Mouse (Mus musculus): ENCODE measurements around the gene Sh3bp2. TPM values are rescaled to one million over a fixed set of nuclear protein-coding genes. Genes with fewer than 3 reads are reported as not detected.

Sh3bp2 gene
- polyA plus RNA-seq, 1 experiment = 3.2 TPM

GRCm38 (mm10) chr5:34578038-34578655 is 52.5 kb downstream of the Sh3bp2 start:
- TF ChIP-seq GATA1 (IDR thresholded peaks at IDR 0.05; ENCODE audit: low read length) = no peak

- TF ChIP-seq GATA1 (IDR thresholded peaks at IDR 0.05; ENCODE audit: low read length) = no peak
These were observed 53.7 kb downstream of the Sh3bp2 start for GRCm38 (mm10) chr5:34579377-34579776.

GRCm38 (mm10) chr5:34582314-34582675 is 56.7 kb downstream of the Sh3bp2 start:
- TF ChIP-seq GATA1 (IDR thresholded peaks at IDR 0.05; ENCODE audit: low read length) = no peak

- TF ChIP-seq GATA1 (IDR thresholded peaks at IDR 0.05; ENCODE audit: low read length) = no peak
These were observed 59.6 kb downstream of the Sh3bp2 start for GRCm38 (mm10) chr5:34585216-34585615.

GRCm38 (mm10) chr5:34587881-34588280 is 62.2 kb downstream of the Sh3bp2 start:
- no peak for TF ChIP-seq GATA1 (IDR thresholded peaks at IDR 0.05; ENCODE audit: low read length)

GRCm38 (mm10) chr5:34590059-34590458 is 64.4 kb downstream of the Sh3bp2 start:
- no peak for TF ChIP-seq GATA1 (IDR thresholded peaks at IDR 0.05; ENCODE audit: low read length)

GRCm38 (mm10) chr5:34590702-34591101 is 65.1 kb downstream of the Sh3bp2 start:
- TF ChIP-seq GATA1 (IDR thresholded peaks at IDR 0.05; ENCODE audit: low read length) = no peak

- TF ChIP-seq GATA1 (IDR thresholded peaks at IDR 0.05; ENCODE audit: low read length) = no peak
These were observed 65.9 kb downstream of the Sh3bp2 start for GRCm38 (mm10) chr5:34591388-34592004.

- no peak for TF ChIP-seq GATA1 (IDR thresholded peaks at IDR 0.05; ENCODE audit: low read length)
These were observed 67.0 kb downstream of the Sh3bp2 start for GRCm38 (mm10) chr5:34592666-34593065.

GRCm38 (mm10) chr5:34593202-34593727 is 67.6 kb downstream of the Sh3bp2 start:
- TF ChIP-seq GATA1 (IDR thresholded peaks at IDR 0.05; ENCODE audit: low read length) = no peak

GRCm38 (mm10) chr5:34604576-34604975 is 78.9 kb downstream of the Sh3bp2 start:
- TF ChIP-seq GATA1 (IDR thresholded peaks at IDR 0.05; ENCODE audit: low read length) = no peak

- TF ChIP-seq GATA1 (IDR thresholded peaks at IDR 0.05; ENCODE audit: low read length) = no peak
These were observed 81.7 kb downstream of the Sh3bp2 start for GRCm38 (mm10) chr5:34607100-34607880.

GRCm38 (mm10) chr5:34608226-34608625 is 82.6 kb downstream of the Sh3bp2 start:
- no peak for TF ChIP-seq GATA1 (IDR thresholded peaks at IDR 0.05; ENCODE audit: low read length)

GRCm38 (mm10) chr5:34609966-34610365 is 84.3 kb downstream of the Sh3bp2 start:
- TF ChIP-seq GATA1 (IDR thresholded peaks at IDR 0.05; ENCODE audit: low read length) = no peak

Other genes starting within 250 kb of the Sh3bp2 start
- gene Zfyve28, start 237.4 kb upstream of the Sh3bp2 start, polyA plus RNA-seq (2012) = not detected in 2 replicates
- not detected in 2 replicates for gene Cfap99, start 237.2 kb upstream of the Sh3bp2 start, polyA plus RNA-seq (2012)
- gene Rnf4, start 189.5 kb upstream of the Sh3bp2 start, polyA plus RNA-seq (2012) = 24.1 and 31.0 TPM in 2 replicates
- gene Fam193a, start 155.9 kb upstream of the Sh3bp2 start, polyA plus RNA-seq (2012) = 16.6 and 18.8 TPM in 2 replicates
- gene Tnip2, start 11.8 kb upstream of the Sh3bp2 start, polyA plus RNA-seq (2012) = 4.1 and 4.2 TPM in 2 replicates
- gene Add1, start 47.8 kb downstream of the Sh3bp2 start, polyA plus RNA-seq (2012) = 290 and 368 TPM in 2 replicates
- gene Mfsd10, start 111.4 kb downstream of the Sh3bp2 start, polyA plus RNA-seq (2012) = 228 and 296 TPM in 2 replicates
- gene Nop14, start 134.3 kb downstream of the Sh3bp2 start, polyA plus RNA-seq (2012) = 37.7 and 44.0 TPM in 2 replicates
- gene Grk4, start 134.5 kb downstream of the Sh3bp2 start, polyA plus RNA-seq (2012) = 0.48 and 0.60 TPM in 2 replicates
- gene Htt, start 235.9 kb downstream of the Sh3bp2 start, polyA plus RNA-seq (2012) = 5.5 and 7.3 TPM in 2 replicates

Measured in G1E-ER4 (cell line).